Mouse (Mus musculus): Measurements from ENCODE around the gene Tmem131l. TPM values are rescaled to one million over a fixed set of nuclear protein-coding genes. Genes with fewer than 3 reads are reported as not detected.
"Not testable (repeated sequence)": the region's sequence is repeated elsewhere in the genome, so short reads cannot be mapped to it uniquely, and the experiment has no call there.

Gene Tmem131l
- total and polyA plus RNA-seq, 2 experiments from 2014 or later = 37.5 to 65.0 TPM

DNA sequence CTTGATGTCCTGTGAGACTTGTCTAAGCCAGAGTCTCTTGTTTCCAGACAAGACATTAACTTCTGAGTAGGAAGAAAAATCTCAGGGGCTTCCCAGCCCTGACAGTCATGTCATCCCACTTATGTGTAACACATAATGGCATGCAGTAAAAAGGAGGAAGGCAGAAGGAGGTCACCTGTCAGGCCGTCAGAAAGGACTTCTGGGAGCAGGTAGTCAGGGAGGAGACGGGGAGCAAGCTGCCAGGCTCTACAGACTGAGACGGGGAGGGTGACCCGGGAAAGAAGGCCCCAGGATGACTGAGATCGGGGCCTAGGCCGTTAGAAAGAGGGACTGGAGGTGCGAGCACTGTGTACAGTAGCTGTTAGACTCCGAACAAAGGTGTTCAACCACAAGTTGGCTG, 137.5 kb downstream of the Tmem131l start:
- Histone ChIP-seq H3K9ac (no peak overlapping the region), H3K36me3 (ENCODE audit: insufficient read depth) (peaks cover 91% of the 10 kb centered on the region)

GRCm38 (mm10) chr3:83900756-83901373, 139.1 kb downstream of the Tmem131l start:
- Histone ChIP-seq H3K36me3 (ENCODE audit: insufficient read depth) (peaks cover 93% of the 10 kb centered on the region), H3K27ac (ENCODE audit: low read depth, low read length) (no peak overlapping the region), H3K9ac (no peak overlapping the region), H3K4me3 (ENCODE audit: low read depth, low read length) (no peak overlapping the region), H3K27me3 (ENCODE audit: insufficient read depth, low read length) (no peaks in the 10 kb centered on the region), H3K4me2 (ENCODE audit: low read depth) (no peak overlapping the region), H3K9me3 (ENCODE audit: low read length) (no peaks in the 10 kb centered on the region), H3K4me1 (ENCODE audit: insufficient read depth) (no peaks in the 10 kb centered on the region)
- ATAC-seq (no peak), DNase-seq (no peak)
- TF ChIP-seq CTCF (IDR thresholded peaks at IDR 0.05; ENCODE audit: low read depth) = no peak
- WGBS = 90% methylated on average over 12 of the region's 12 CpGs

More for the DNA sequence above, 137.5 kb downstream of the Tmem131l start:
- no peak overlapping the region for H3K4me3 ChIP-seq (ENCODE audit: low read depth, low read length)
- 93% methylated on average over 8 of the region's 8 CpGs for WGBS
- DNase-seq (no peak), ATAC-seq (no peak)
- no peak overlapping the region for H3K27ac ChIP-seq (ENCODE audit: low read depth, low read length)
- no peaks in the 10 kb centered on the region for H3K4me1 ChIP-seq (ENCODE audit: insufficient read depth)
- H3K27me3 ChIP-seq (ENCODE audit: insufficient read depth, low read length) = no peaks in the 10 kb centered on the region
- no peak for TF ChIP-seq CTCF (IDR thresholded peaks at IDR 0.05; ENCODE audit: low read depth)
- H3K4me2 ChIP-seq (ENCODE audit: low read depth) = no peak overlapping the region
- no peaks in the 10 kb centered on the region for H3K9me3 ChIP-seq (ENCODE audit: low read length)

DNA sequence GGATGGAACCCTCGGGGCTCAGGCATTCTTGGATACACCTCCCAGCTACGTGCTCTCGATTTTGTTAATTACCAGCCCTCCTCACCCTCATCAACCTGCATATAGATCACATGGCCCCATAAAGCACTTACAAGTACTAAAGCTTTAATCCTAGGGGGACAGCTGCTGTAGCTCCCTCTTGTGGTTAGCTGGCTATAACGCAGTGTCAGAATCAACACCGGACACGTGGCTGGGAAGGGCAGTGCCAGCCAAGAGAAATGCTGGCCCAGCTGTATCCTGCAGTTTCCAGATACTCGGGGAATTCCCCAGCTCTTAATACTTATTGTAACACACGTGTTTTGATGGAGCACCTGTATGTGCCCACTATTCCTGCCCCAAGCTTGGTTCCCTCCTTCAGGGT, 140.4 kb downstream of the Tmem131l start:
- Histone ChIP-seq H3K36me3 (ENCODE audit: insufficient read depth) (peaks cover 82% of the 10 kb centered on the region), H3K9ac (no peak overlapping the region), H3K4me2 (ENCODE audit: low read depth) (no peak overlapping the region), H3K4me1 (ENCODE audit: insufficient read depth) (no peaks in the 10 kb centered on the region), H3K27ac (ENCODE audit: low read depth, low read length) (no peak overlapping the region), H3K9me3 (ENCODE audit: low read length) (no peaks in the 10 kb centered on the region), H3K27me3 (ENCODE audit: insufficient read depth, low read length) (no peaks in the 10 kb centered on the region), H3K4me3 (ENCODE audit: low read depth, low read length) (no peak overlapping the region)
- WGBS = 41% methylated on average over 8 of the region's 8 CpGs
- ATAC-seq = peak; percentile 70
- peak; percentile 86 for TF ChIP-seq CTCF (IDR thresholded peaks at IDR 0.05; ENCODE audit: low read depth)
- DNase-seq = peak; percentile 71

GRCm38 (mm10) chr3:83898246-83898645, 141.7 kb downstream of the Tmem131l start:
- Histone ChIP-seq H3K4me3 (ENCODE audit: low read depth, low read length) (no peak overlapping the region), H3K27me3 (ENCODE audit: insufficient read depth, low read length) (no peaks in the 10 kb centered on the region), H3K4me2 (ENCODE audit: low read depth) (no peak overlapping the region), H3K27ac (ENCODE audit: low read depth, low read length) (no peak overlapping the region), H3K4me1 (ENCODE audit: insufficient read depth) (no peaks in the 10 kb centered on the region), H3K36me3 (ENCODE audit: insufficient read depth) (peaks cover 70% of the 10 kb centered on the region), H3K9me3 (ENCODE audit: low read length) (no peaks in the 10 kb centered on the region), H3K9ac (no peak overlapping the region)
- no peak for ATAC-seq
- WGBS = 97% methylated on average over 9 of the region's 9 CpGs
- no peak for TF ChIP-seq CTCF (IDR thresholded peaks at IDR 0.05; ENCODE audit: low read depth)
- DNase-seq = no peak

- no peak overlapping the region for H3K4me2 ChIP-seq (ENCODE audit: low read depth)
- no peaks in the 10 kb centered on the region for H3K27me3 ChIP-seq (ENCODE audit: insufficient read depth, low read length)
- no peak overlapping the region for H3K4me3 ChIP-seq (ENCODE audit: low read depth, low read length)
- H3K9me3 ChIP-seq (ENCODE audit: low read length) = no peaks in the 10 kb centered on the region
- H3K36me3 ChIP-seq (ENCODE audit: insufficient read depth) = peaks cover 46% of the 10 kb centered on the region
- H3K27ac ChIP-seq (ENCODE audit: low read depth, low read length) = no peak overlapping the region
- DNase-seq (no peak), ATAC-seq (no peak)
- peak; percentile 37; the same call in 1 of the 2 replicates for TF ChIP-seq CTCF (IDR thresholded peaks at IDR 0.05; ENCODE audit: low read depth)
- H3K9ac ChIP-seq = no peak overlapping the region
- WGBS = 50% methylated on average over 3 of the region's 3 CpGs
- H3K4me1 ChIP-seq (ENCODE audit: insufficient read depth) = no peaks in the 10 kb centered on the region
Observed at GRCm38 (mm10) chr3:83895811-83896210, 144.2 kb downstream of the Tmem131l start.

DNA sequence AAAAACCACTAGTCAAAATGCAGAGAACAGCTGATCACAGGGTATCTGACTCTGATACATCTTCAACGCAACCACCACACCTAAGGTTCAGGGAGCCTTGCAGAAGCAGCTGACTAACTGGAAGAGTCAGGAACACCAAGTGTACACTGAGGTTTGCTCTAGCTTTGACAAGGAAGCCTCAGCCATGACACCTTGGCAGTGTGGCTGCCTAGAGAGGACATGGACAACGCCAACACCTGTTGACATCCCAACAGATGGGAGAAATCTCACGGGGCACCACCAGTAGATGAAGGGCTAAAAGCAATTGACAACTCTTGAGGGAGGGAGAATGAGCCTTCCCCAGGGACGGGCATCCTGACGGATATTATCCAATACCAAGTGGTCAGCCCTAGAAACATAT, 144.9 kb downstream of the Tmem131l start:
- Histone ChIP-seq H3K4me3 (ENCODE audit: low read depth, low read length) (no peak overlapping the region), H3K9ac (no peak overlapping the region), H3K4me1 (ENCODE audit: insufficient read depth) (no peaks in the 10 kb centered on the region), H3K36me3 (ENCODE audit: insufficient read depth) (peaks cover 39% of the 10 kb centered on the region), H3K27ac (ENCODE audit: low read depth, low read length) (no peak overlapping the region), H3K27me3 (ENCODE audit: insufficient read depth, low read length) (no peaks in the 10 kb centered on the region), H3K4me2 (ENCODE audit: low read depth) (no peak overlapping the region), H3K9me3 (ENCODE audit: low read length) (no peaks in the 10 kb centered on the region)
- TF ChIP-seq CTCF (IDR thresholded peaks at IDR 0.05; ENCODE audit: low read depth) = no peak
- no peak for ATAC-seq
- no peak for DNase-seq
- 92% methylated on average over 5 of the region's 5 CpGs for WGBS

DNA sequence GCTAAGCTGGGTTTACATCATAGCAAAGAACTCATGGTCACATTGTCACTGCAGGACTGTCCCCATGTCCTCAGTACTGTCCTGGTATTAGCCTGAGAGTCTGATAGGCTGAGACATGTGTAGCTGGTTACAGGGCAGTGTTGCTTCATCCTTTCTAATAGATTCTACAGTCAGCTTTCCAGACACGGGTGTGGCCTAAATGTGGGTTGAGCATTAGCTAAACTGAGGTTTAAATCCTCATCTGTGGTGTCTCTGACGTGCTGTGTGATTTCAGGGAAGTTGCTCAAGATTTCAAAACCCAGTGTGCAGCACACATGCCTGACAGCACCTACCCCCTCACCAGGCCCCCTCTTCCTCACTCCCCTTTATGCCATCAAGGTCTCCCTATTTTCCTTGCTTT, 154.8 kb downstream of the Tmem131l start:
- no peak overlapping the region for H3K27ac ChIP-seq (ENCODE audit: low read depth, low read length)
- no peaks in the 10 kb centered on the region for H3K27me3 ChIP-seq (ENCODE audit: insufficient read depth, low read length)
- no peak overlapping the region for H3K4me3 ChIP-seq (ENCODE audit: low read depth, low read length)
- no peak for TF ChIP-seq CTCF (IDR thresholded peaks at IDR 0.05; ENCODE audit: low read depth)
- WGBS = 78% methylated on average over 2 of the region's 2 CpGs
- no peak for DNase-seq
- H3K4me2 ChIP-seq (ENCODE audit: low read depth) = no peak overlapping the region
- no peaks in the 10 kb centered on the region for H3K9me3 ChIP-seq (ENCODE audit: low read length)
- ATAC-seq = no peak
- H3K9ac ChIP-seq = no peak overlapping the region
- no peaks in the 10 kb centered on the region for H3K4me1 ChIP-seq (ENCODE audit: insufficient read depth)
- no peaks in the 10 kb centered on the region for H3K36me3 ChIP-seq (ENCODE audit: insufficient read depth)

- H3K4me3 ChIP-seq (ENCODE audit: low read depth, low read length); H3K9ac ChIP-seq; ATAC-seq; H3K36me3 ChIP-seq (ENCODE audit: insufficient read depth); H3K27me3 ChIP-seq (ENCODE audit: insufficient read depth, low read length); H3K9me3 ChIP-seq (ENCODE audit: low read length); DNase-seq; H3K27ac ChIP-seq (ENCODE audit: low read depth, low read length); H3K4me2 ChIP-seq (ENCODE audit: low read depth); H3K4me1 ChIP-seq (ENCODE audit: insufficient read depth): not testable (repeated sequence)
- 88% methylated on average over 5 of the region's 5 CpGs for WGBS
Observed at GRCm38 (mm10) chr3:83879261-83880050, 160.5 kb downstream of the Tmem131l start.
